Mouse (Mus musculus) CD8-positive naive resting alpha-beta T cell, adult 2 months (primary cell): ENCODE measurements around the gene 0610010F05Rik.
"Not testable (repeated sequence)": the region's sequence is repeated elsewhere in the genome, so short reads cannot be mapped to it uniquely, and the experiment has no call there.

ENCODE experiments used
- DNase-seq, 2 experiments: peaks; one replicate each; pipeline ENCODE4 v3.0.0; 2022; ENCODE audit warnings: low read depth in 2 of 2, low spot score in 2 of 2

0610010F05Rik gene

DNA sequence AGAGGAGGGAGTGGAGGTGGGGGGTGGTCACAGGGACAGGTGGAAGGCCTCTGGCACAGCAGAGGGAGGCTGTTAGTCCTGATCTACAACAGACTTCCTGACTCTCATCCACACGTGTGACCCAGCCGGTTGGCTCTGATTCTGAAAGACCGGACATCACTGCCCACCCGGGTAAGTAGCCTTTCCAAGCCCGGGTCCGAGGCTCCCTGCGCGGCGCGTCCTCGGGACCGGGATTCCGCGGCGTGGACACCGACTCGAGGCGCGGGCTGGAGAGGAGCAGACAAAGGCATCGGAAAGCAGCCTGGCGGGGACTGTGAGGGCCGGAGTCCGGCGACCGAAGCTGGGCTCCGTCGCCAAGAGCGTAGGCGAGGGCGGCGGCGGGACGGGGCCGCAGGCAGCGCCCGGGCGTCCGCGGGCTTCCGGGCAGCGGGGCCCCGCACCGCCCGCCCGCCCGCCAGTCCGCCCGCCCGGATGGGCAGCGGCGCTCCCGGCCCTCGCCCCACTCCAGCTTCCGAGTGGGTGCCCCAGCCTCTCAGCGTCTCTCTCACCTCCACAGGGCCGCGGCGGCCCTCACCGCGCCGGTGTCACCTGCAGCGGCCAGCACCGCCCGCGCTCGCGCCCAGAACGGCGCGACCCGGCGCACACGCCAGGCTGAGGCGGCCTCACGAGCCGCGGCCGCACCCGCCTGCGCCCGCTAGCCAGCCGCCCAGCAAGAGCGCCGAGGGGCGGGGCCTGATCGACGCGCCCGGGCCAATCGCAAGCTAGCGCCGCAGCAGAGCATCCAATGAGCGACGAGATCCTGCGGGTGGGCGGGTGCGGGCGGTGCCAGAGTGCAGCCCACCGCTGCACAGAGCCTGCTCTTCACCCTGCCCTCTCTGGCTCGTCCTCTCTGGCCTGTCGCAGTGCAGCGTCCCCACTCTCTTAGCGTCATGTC lies at the start of gene 0610010F05Rik:
Gene 0610010F05Rik (minus strand): TSS at position 695 of the 934 bp plus-strand sequence.
- DNase-seq: peak; percentile 51 to 60

DNA sequence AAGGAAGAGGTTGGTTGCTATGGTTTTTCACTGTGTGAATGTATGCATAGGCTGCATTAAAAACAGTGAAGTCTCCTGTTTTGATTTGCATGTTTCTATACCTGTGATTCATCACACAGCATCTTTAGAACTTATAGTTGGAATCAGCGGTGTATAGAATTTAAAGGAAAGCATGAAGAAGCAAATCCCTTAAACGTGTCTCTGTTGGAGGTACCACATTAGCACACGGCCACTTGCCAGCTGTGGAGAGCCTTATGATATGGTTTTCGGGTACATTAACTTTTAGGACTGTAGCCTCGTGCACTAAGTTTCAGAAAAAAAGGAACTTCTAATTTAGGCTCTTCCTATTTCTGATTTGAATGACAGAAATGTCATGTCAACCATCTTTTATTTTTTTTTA lies 49.1 kb upstream of the 0610010F05Rik start:
- no peak for DNase-seq

DNA sequence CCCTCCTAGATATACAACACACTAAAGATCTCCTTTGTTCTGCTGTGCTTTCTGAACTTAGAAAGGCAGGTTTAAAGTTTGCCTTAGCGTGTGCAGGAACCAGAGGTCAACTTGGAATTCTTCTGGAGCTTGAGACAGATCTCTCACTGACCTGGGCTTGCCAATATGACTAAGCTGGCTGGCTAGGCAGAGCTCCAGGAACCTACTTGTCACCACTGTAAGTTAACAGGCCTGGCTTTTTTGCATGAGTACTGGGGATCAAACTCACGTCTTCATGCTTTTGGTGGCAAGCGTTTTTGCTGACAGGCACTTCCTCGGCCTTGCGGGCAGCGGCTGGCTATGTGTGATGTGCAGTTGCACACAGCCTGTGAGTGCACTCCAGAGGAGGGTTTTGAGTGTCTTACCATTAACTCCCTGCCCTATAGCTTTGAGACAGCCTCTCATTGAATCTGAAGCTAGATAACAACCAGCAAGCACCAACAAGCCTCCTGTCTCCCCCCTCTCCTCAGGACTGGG lies 47.1 kb upstream of the 0610010F05Rik start:
- DNase-seq: no peak

DNA sequence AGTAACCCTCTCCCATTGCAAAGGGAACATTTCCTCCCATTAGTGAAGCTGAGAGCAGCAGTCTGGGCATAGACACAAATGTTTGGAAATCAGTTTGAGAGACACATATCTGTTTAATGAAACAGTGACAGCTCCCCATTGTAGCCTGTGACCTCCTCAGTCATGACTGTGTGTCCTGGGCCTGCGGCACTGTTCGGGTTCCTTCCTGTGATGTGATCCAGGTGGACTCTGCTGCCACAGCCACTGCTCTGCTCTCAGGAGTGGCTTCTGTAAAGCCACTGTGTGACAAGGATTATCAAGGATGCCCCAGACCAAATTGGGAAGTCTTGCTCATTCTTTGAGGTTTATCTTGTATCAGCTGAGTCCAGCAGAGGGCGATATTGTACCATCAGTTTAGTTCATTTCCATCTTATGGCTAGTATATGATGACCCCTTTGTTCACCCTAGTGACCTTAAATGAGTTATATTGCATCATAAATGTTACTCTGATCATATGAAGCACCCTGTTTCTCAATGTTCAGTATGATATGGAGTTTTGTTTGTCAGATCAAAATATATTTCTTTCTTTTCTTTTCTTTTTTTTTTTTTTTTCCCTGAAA lies 45.7 kb upstream of the 0610010F05Rik start:
- peak; percentile 56 to 68 for DNase-seq

DNA sequence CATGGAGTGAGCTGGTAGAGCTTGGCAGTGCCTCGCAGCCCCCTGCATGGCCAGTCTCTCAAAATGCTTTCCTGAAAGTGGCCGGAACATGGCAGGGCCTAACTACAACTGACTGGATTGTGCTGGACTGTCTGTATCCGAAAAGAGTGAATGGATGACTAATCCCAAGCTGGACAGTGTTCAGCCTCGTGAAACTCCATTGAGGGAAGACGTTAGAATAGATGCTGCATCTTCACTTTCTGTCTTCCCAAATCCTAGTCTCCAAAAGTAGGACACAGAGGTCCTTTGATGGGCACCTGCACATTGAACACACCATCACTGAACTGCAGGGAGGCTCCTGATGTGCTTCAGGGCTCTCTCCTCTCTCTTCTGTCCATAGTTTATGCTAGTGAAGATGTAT lies 42.7 kb upstream of the 0610010F05Rik start:
- no peak for DNase-seq

DNA sequence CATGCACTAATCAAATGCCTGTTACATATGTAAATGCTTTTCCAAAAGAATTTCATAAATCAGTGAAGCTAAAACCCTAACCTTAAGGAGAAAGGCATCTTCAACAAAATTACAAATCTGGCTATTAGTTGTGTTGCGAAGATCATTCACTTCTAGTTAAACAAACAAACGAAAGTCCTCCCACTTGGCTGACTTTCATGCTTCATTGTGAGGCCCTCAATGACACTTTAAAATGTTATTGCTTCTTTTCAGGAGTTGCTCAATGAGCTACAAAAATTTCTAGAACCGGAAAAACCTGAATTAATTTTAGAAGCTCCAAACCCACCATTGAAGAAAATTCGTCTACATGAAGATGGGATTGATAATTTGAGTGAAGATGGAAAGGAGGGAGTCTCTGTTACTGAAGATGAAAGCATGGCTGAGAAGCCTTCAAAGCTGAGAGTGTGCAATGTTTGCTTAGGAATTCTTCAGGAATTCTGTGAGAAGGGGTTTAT lies 38.9 kb upstream of the 0610010F05Rik start:
- DNase-seq: no peak

DNA sequence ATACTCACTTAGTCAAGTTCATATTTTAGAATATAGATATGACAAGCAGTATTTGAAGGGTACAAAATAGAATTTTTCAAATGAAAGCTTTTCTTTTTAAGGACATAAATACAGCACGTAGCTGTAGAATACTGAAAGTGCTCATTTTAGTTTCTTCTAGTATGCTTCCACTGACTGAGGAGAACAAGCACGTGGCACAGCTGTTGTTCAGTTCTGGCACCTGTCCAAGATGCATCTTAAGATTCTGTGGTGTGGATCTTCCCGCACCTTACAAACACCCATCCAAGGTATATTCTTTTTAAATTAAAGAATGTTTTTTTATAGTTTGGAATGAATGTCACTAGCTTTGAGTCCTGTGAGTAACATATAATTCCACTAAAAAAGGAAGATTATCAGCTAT lies 33.7 kb upstream of the 0610010F05Rik start:
- DNase-seq: no peak

DNA sequence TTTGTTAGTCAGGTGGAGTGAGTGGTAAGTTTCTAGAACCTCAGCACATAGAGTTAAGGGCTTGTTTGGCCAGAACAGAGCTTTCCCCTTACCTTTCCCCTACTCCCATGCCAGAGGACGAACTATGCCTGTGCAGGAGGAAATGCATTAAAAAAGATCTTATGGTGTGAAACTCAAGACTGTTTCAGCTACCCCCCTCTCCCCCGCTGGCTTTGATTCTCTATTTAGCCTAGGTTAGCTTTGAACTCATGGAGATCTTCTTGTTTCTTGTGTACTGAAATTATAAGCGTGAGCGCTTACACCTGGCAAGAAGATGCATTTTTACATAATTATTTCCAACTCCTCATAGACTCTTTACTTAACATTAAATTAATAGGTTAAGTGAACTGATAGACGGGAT lies 33.1 kb upstream of the 0610010F05Rik start:
- DNase-seq: no peak

DNA sequence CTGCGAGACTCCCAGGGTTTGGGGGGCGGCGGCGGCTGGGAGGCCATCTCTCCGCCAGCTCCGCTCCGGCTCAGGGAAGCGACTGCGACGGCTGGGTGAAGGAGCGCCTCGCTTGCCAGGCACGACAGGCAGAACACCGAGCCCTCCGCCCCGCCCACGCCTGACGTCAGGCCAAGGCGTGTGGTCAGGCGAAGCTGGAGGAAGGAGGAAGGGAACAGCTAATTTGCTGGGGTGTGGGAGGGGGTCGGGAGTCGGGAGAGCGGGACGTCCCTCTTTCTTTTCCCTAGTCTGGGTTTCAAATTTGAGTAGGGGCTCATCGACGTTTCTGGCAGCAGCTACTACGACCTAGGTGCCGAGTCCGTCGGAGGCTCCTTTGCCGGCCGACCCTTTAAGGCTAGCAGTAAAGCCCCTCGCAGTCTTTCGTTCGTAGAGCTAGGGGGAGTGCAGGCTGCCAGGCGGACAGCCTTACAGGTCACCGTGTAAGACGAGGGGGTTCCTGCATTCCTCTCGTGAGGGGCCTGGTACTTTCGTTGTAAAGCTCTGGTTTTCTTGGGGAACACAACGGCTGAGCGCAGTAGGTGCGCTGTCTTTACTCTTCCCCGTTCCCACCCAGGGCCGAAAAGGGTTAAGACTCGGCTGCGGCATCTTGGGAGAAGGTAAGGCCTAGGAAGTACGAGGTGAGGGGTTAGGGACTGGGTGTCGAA lies 32.5 kb upstream of the 0610010F05Rik start, which contains the start of gene Pex13:
Gene Pex13 (minus strand): TSS at position 162 of the 704 bp plus-strand sequence.
- DNase-seq: peak; percentile 69 to 80

DNA sequence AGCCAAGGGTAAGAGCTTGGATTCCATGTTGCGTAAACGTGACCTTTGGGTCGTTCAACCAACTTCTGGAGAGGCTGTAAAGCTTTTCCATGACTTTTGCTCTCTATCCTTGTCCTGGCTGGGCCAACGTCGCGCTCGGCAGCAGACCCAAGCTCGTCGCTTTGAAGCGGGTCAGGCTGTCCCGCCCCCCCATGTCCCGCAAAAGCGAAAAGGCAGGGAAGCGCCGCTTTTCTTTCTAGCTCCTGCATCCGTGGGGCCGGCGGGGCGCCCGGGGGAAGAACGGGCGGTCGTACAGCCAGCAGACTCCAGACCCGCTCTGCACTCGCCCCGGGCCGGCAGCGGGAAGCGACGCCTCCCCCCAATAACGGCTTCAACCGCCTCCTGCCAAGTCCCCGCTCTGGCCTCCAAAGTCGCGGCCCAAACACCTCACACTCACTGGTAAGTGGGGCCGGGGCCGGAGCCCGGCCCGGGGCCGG lies 31.9 kb upstream of the 0610010F05Rik start, which contains the start of gene Pus10:
Gene Pus10 (plus strand): TSS at position 364 of the 476 bp plus-strand sequence.
- peak; percentile 2 to 11 for DNase-seq

DNA sequence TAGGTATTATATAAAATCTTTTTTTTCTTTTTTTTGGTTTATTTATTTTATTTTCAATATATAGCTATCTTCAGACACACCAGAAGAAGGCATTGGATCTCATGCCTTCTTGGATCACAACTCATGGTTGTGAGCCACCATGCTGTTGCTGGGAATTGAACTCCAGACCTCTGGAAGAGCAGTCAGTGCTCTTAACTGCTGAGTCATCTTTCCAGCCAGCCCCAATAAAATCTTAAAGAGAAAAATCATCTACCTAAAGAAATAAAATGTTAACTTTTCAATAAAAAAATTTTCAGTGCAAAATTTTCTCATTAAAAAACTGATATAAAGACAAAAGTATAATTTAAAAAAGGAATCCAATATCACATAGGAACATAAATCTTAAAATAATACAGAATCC lies 30.8 kb upstream of the 0610010F05Rik start:
- DNase-seq: no peak

DNA sequence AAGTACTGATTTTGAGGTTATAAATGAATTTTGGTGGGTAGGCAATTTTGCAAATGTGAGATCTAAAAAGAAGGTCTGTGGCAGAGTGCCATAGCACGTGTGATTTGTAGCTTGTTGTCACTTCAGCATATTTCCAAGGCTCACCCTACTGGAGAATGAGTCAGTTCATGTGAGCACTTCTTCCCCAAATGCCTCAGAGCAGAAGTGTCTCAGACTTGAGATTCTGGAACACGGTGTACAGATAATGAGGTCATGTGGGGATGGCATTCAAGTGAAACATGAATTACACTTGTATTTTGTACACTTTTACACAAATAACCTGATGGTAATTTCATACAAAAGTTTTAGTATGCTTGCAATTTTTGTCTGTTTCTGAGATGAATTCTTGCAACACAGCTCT lies 24.4 kb upstream of the 0610010F05Rik start:
- no peak for DNase-seq

DNA sequence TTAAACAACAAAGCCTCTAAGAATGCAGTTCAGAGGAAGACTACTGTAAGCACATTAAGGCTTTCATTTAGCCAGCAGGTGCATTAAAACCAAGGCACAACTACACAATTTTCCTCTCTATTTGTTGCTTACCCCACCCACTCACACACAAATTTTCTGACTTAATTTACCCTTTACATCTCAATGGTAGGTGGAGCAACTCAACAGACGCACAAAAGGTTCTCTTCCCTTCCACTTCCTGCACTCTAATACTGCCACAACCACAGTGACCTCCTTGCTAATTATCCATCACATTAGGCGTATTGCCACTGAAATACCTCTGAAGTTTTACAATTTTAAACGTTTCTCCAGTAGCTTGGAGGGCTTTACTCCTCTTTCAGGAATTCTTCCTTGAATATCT lies 20.2 kb upstream of the 0610010F05Rik start:
- no peak for DNase-seq

DNA sequence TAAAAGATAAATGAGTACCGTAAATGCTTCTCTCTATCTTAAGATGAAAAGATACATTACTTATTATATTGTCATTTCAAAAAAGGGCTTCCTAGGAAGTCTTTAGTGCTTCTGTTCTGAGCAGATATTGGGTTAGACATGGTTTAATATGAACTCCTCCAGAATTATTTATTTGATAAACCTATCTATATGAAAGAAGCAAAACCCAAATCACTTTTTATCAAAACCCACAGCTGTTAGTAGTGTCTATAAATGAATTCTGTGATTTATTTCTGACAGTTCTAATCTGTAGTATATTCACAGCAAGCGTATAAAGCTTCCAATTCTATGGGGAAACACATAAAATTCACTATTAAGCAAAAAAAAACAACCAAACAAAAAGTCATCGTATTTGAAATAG lies 14.4 kb upstream of the 0610010F05Rik start:
- no peak for DNase-seq

DNA sequence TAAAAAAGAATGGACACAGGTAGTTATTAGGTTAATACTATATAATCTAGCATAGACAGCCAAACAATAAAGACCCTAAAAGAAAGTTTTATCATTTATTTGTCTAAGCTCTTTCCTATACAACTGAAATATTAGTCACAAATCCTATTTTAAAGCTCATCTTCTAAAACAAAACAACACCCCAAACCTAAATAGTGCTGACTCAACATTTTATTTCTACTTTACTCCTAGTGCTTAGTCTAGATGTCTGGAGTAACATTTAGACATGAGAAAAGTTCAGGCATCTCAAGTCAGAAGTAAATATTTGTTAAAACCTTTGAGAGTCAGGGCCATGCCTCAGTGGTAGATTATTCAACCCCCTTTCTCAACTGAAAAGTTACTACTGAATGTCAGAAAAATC lies 14.0 kb upstream of the 0610010F05Rik start:
- no peak for DNase-seq

DNA sequence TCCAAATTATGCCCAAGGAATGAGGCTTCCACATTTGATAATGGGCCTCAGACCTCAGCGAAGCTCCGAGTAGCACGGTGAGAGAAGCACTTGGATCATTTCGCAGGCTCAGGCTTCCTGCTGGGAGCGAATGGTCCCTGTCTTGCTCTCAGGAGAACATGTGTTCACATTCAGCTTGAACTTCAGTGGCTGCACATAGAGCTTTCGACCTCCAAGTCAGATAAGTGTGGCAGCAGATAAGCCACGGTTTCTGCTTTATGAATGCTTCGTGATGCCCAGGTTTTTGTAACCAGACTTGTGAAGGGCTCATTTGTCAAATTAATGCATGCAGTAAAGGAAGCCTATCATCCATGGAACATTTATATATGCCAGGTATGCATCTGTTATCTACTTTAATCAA lies 1.1 kb upstream of the 0610010F05Rik start:
- DNase-seq: no peak

DNA sequence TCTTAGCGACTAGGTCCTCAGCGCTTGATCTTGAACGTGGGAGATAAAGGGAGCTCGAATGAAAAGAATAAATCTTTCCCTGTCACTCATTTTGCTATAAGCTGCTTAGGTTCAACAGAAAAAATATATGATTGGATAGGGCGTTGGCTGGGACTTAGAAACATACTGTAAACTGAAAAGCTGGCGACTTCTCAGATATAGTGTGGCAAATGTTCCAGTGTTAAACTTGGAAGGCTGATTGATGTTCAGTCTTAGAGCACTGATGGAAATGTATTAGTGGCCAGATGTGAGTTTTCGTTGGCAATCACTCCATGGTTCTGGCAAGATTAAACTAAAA lies 408 bp upstream of the 0610010F05Rik start:
- DNase-seq: no peak

DNA sequence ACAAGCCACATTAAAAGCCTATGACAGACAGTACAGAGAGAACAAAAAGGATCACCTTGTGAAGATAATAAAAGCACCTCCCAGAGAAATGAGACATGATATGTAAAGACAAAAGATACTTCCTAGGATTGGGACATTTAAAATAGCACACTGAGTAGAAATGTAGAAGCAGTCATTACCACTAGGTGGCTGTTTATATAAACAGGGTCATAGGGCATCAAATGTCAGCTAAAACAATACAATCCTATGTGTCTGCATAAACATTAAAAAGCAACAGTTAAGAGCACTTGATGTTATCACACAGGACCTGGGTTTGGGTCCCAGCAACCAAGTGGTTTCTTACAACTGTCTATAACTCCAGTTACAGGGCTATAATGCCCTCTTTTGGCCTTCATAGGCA lies 2.8 kb downstream of the 0610010F05Rik start:
- no peak for DNase-seq

DNA sequence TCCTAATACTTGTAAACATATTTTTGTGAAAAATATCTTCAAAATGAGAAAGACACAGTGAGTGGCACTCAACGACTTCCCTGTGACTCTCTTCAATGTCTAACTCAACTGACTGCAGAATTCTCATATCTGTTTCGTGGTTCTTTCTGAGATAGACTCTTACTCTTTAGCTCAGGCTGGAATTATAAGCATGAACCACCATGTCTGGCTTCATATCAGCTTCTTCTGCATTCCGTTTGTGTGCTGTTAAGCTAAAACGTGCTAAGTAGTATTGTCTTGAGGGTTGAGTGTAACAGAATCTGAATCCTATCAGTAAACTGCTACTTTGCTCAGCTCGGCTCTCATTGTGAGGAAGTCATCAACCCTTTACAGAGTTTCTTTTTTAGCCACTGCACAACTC lies 14.4 kb downstream of the 0610010F05Rik start:
- DNase-seq: no peak

DNA sequence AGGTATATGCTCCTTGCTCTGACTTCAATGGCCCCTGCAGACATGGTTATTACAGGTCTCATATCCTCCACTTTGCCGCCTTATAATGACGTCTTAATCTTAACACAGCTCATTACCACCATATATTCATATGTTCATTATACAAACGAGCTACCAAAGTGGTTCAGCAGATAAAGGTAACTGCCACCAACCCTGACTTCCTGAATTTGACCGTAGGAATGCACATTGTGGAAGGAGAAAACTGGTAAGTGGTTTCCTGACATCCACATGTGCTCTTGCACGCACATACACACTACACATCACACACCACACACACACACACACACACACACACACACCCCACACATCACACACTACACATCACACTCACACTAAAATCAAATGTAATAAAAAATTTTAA lies 18.9 kb downstream of the 0610010F05Rik start:
- DNase-seq: no peak

DNA sequence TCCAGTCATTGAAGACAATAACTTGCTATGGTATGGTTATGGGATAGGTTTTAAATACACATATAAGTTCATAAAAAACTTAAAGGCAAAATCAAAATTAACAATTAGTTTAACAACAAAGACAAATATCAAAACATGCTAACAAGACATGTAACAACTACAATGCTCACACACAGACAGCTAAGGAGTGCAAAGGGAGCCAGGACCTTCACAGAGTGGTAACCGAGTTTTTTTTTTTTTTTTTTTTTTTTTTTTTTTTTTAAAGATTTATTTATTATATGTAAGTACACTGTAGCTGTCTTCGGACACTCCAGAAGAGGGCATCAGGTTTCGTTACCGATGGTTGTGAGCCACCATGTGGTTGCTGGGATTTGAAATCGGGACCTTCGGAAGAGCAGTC lies 26.1 kb downstream of the 0610010F05Rik start:
- not testable (repeated sequence) for DNase-seq
